Comparison of ENCODE assay signal across 10 mouse cellular contexts in the genomic region with DNA sequence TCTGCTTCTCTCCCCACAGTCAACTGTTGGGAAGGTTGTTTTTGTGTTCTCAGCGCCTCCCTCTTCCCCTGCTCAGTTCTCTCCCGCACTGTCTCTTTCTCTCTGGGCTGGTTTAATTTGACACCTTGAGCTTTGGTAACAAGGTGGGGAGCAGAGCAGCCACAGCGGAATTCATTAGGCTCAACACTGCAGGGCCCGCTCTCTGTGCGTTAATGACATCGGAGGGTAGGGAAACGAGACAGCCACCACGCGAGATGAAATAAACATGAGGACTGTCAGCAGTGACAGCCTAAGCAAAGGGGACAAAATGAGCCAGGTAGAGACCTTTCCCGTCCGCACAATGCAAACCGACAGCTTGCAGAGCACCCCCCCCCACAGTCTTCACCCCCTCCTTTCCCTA.
DNase-seq lines count a peak whose midpoint lies in the region; ATAC-seq and TF ChIP-seq lines count a peak whose summit lies in the region.
"Had no signal": no experiment of that assay in that cellular context is flagged by ENCODE, and none has a peak within 500 bp of the region (broad histone marks: within the 10 kb centered on the region; RNA-seq: fewer than 3 reads in every experiment).

No protein-coding gene starts in this region.

- H3K9me3 ChIP-seq in kidney, postnatal 0 days (replicated peaks; ENCODE audit: low read length): no peaks in the 10 kb centered on the region
- H3K9me3 ChIP-seq in forebrain, embryonic 16.5 days (ENCODE audit: control insufficient read depth, low read length): no peaks in the 10 kb centered on the region
- H3K9me3 ChIP-seq in midbrain, embryonic 11.5 days (ENCODE audit: control insufficient read depth, low read length): no peaks in the 10 kb centered on the region
- H3K9me3 ChIP-seq in stomach, embryonic 16.5 days (replicated peaks; ENCODE audit: control insufficient read depth, low read length): no peaks in the 10 kb centered on the region
- no peaks in the 10 kb centered on the region for H3K9me3 ChIP-seq in intestine, postnatal 0 days (ENCODE audit: control insufficient read depth)
- H3K9me3 ChIP-seq: heart, embryonic 10.5 days had no signal

- 0 out of 2 replicates have a peak overlapping the region, but pooled peaks have one; percentile 7 for H3K4me2 ChIP-seq in kidney, postnatal 0 days (ENCODE audit: low read length)
- H3K4me2 ChIP-seq in forebrain, embryonic 16.5 days (ENCODE audit: low read length): peak overlapping the region; percentile 35
- peak overlapping the region; percentile 19; the same call in 1 of the 2 replicates for H3K4me2 ChIP-seq in midbrain, embryonic 11.5 days
- H3K4me2 ChIP-seq in stomach, embryonic 16.5 days (ENCODE audit: low read depth, low read length): peak overlapping the region; percentile 11; the same call in 1 of the 2 replicates
- H3K4me2 ChIP-seq in intestine, postnatal 0 days (replicated peaks; ENCODE audit: low read depth): no peak overlapping the region

- no peaks in the 10 kb centered on the region for H3K36me3 ChIP-seq in kidney, postnatal 0 days (ENCODE audit: insufficient read depth, low read length)
- no peaks in the 10 kb centered on the region for H3K36me3 ChIP-seq in kidney, adult 2 months (ENCODE audit: control insufficient read depth, insufficient read depth, low read length)
- H3K36me3 ChIP-seq in forebrain, embryonic 16.5 days (ENCODE audit: control insufficient read depth, insufficient read depth): no peaks in the 10 kb centered on the region
- H3K36me3 ChIP-seq in midbrain, embryonic 11.5 days (ENCODE audit: control insufficient read depth, insufficient read depth, low read length): no peaks in the 10 kb centered on the region
- H3K36me3 ChIP-seq in stomach, embryonic 16.5 days (ENCODE audit: control insufficient read depth, insufficient read depth, low read length): no peaks in the 10 kb centered on the region
- no peaks in the 10 kb centered on the region for H3K36me3 ChIP-seq in intestine, postnatal 0 days (ENCODE audit: control insufficient read depth, insufficient read depth)
- H3K36me3 ChIP-seq: heart, embryonic 10.5 days had no signal

- no peak overlapping the region for H3K4me3 ChIP-seq in kidney, postnatal 0 days (replicated peaks; ENCODE audit: low read depth, low read length)
- H3K4me3 ChIP-seq in kidney, adult 2 months (ENCODE audit: insufficient read depth, low read depth, low read length): no peak overlapping the region
- H3K4me3 ChIP-seq in forebrain, embryonic 16.5 days (replicated peaks; ENCODE audit: low read length): no peak overlapping the region
- no peak overlapping the region for H3K4me3 ChIP-seq in midbrain, embryonic 11.5 days (ENCODE audit: low read depth, low read length)
- no peak overlapping the region for H3K4me3 ChIP-seq in stomach, embryonic 16.5 days (replicated peaks; ENCODE audit: low read length)
- no peak overlapping the region for H3K4me3 ChIP-seq in intestine, postnatal 0 days (ENCODE audit: low read depth, low read length)
- H3K4me3 ChIP-seq: heart, embryonic 10.5 days had no signal

- no peak for TF ChIP-seq POLR2A in kidney, adult 2 months (IDR thresholded peaks at IDR 0.05; ENCODE audit: low read depth, low read length)

- no peak for TF ChIP-seq CTCF in kidney, postnatal 0 days (IDR thresholded peaks at IDR 0.05; ENCODE audit: low read depth)
- TF ChIP-seq CTCF in kidney, adult 2 months (conservative IDR thresholded peaks at IDR 0.05; ENCODE audit: insufficient read depth, insufficient read length, low read depth, low read length): no peak
- no peak for TF ChIP-seq CTCF in intestine, postnatal 0 days (IDR thresholded peaks at IDR 0.05; ENCODE audit: low read depth)

- 0 out of 2 replicates have a peak overlapping the region, but pooled peaks have one; percentile 31 for H3K27ac ChIP-seq in kidney, postnatal 0 days
- H3K27ac ChIP-seq in kidney, adult 2 months (ENCODE audit: insufficient read depth, low read depth, low read length): no peak overlapping the region
- H3K27ac ChIP-seq in forebrain, embryonic 16.5 days (ENCODE audit: low read length): peak overlapping the region; percentile 89
- peak overlapping the region; percentile 59 for H3K27ac ChIP-seq in midbrain, embryonic 11.5 days (ENCODE audit: low read depth, low read length)
- peak overlapping the region; percentile 47; the same call in 1 of the 2 replicates for H3K27ac ChIP-seq in stomach, embryonic 16.5 days (ENCODE audit: low read length)
- no peak overlapping the region for H3K27ac ChIP-seq in intestine, postnatal 0 days (ENCODE audit: low read depth, low read length)
- H3K27ac ChIP-seq: heart, embryonic 10.5 days had no signal

- DNase-seq in kidney, postnatal 0 days (ENCODE audit: low spot score): no peak
- DNase-seq in kidney, adult 2 months: no peak
- no peak for DNase-seq in midbrain, embryonic 11.5 days (ENCODE audit: low spot score, missing footprints)
- no peak for DNase-seq in embryo, embryonic 9.5 days (ENCODE audit: extremely low spot score)

- no peak overlapping the region for H3K9ac ChIP-seq in kidney, postnatal 0 days (ENCODE audit: low read depth, low read length)
- peak overlapping the region; percentile 43; the same call in 1 of the 2 replicates for H3K9ac ChIP-seq in forebrain, embryonic 16.5 days (replicated peaks; ENCODE audit: low read depth, low read length)
- H3K9ac ChIP-seq in midbrain, embryonic 11.5 days (ENCODE audit: low read length): no peak overlapping the region; the same call in 1 of the 2 replicates
- peak overlapping the region; percentile 44; the same call in 1 of the 2 replicates for H3K9ac ChIP-seq in stomach, embryonic 16.5 days (ENCODE audit: low read length)
- no peak overlapping the region for H3K9ac ChIP-seq in intestine, postnatal 0 days (ENCODE audit: low read depth, low read length)

- H3K27me3 ChIP-seq in kidney, postnatal 0 days (ENCODE audit: insufficient read depth, low read length): no peaks in the 10 kb centered on the region
- no peaks in the 10 kb centered on the region for H3K27me3 ChIP-seq in kidney, adult 2 months (replicated peaks; ENCODE audit: control insufficient read depth, insufficient read depth, low read length)
- no peaks in the 10 kb centered on the region for H3K27me3 ChIP-seq in forebrain, embryonic 16.5 days (replicated peaks; ENCODE audit: control insufficient read depth, insufficient read depth, low read length)
- H3K27me3 ChIP-seq in midbrain, embryonic 11.5 days (ENCODE audit: control insufficient read depth, insufficient read depth, low read length): no peaks in the 10 kb centered on the region
- H3K27me3 ChIP-seq in stomach, embryonic 16.5 days (ENCODE audit: control insufficient read depth, insufficient read depth, low read length): no peaks in the 10 kb centered on the region
- no peaks in the 10 kb centered on the region for H3K27me3 ChIP-seq in intestine, postnatal 0 days (replicated peaks; ENCODE audit: control insufficient read depth, insufficient read depth, low read length)

- no peak for ATAC-seq in kidney, postnatal 0 days (replicated peaks; ENCODE audit: low FRiP score, low read depth)
- peak; percentile 87 for ATAC-seq in forebrain, embryonic 16.5 days
- peak; percentile 78 for ATAC-seq in midbrain, embryonic 11.5 days (ENCODE audit: low FRiP score)
- no peak for ATAC-seq in stomach, embryonic 16.5 days (ENCODE audit: insufficient read depth, low FRiP score)
- ATAC-seq in intestine, postnatal 0 days: no peak
- ATAC-seq in erythroblast, adult 5-6 weeks (replicated peaks; ENCODE audit: low FRiP score, poor library complexity, severe bottlenecking): no peak
- ATAC-seq: intestine, embryonic 16.5 days had no signal

- H3K4me1 ChIP-seq in kidney, postnatal 0 days (replicated peaks; ENCODE audit: insufficient read depth, low read length): peaks cover 26% of the 10 kb centered on the region; the same call in 1 of the 2 replicates
- peaks cover 31% of the 10 kb centered on the region for H3K4me1 ChIP-seq in kidney, adult 2 months (ENCODE audit: control insufficient read depth, insufficient read depth, low read length)
- H3K4me1 ChIP-seq in forebrain, embryonic 16.5 days (replicated peaks; ENCODE audit: control insufficient read depth, insufficient read depth, low read length): peaks cover 60% of the 10 kb centered on the region
- H3K4me1 ChIP-seq in midbrain, embryonic 11.5 days (ENCODE audit: control insufficient read depth, insufficient read depth, low read length): peaks cover 19% of the 10 kb centered on the region
- peaks cover 20% of the 10 kb centered on the region for H3K4me1 ChIP-seq in stomach, embryonic 16.5 days (ENCODE audit: control insufficient read depth, insufficient read depth, low read length)
- H3K4me1 ChIP-seq in intestine, postnatal 0 days (replicated peaks; ENCODE audit: control insufficient read depth, insufficient read depth, low read length): no peaks in the 10 kb centered on the region

- 26% methylated on average over 12 of the region's 12 CpGs for WGBS in kidney, postnatal 0 days
- 51% methylated on average over 12 of the region's 12 CpGs for WGBS in kidney, adult 2 months
- 2% methylated on average over 12 of the region's 12 CpGs for WGBS in forebrain, embryonic 16.5 days
- whole genome bisulfite sequencing in midbrain, embryonic 11.5 days: 17% methylated on average over 12 of the region's 12 CpGs
- WGBS in stomach, embryonic 16.5 days: 36% methylated on average over 12 of the region's 12 CpGs
- WGBS in intestine, postnatal 0 days: 66% methylated on average over 12 of the region's 12 CpGs

Comparison
In these comparisons a context has a peak if more than half of its experiments do, and no peak if none do; other contexts are left out.
1. H3K27ac ChIP-seq: peak in kidney, postnatal 0 days (single experiment), forebrain, embryonic 16.5 days (single experiment), midbrain, embryonic 11.5 days (single experiment) and stomach, embryonic 16.5 days (single experiment); none in kidney, adult 2 months (single experiment) and intestine, postnatal 0 days (single experiment).
2. ATAC-seq: peak in forebrain, embryonic 16.5 days (single experiment) and midbrain, embryonic 11.5 days (single experiment); none in kidney, postnatal 0 days (single experiment), stomach, embryonic 16.5 days (single experiment), intestine, postnatal 0 days (single experiment) and erythroblast, adult 5-6 weeks (single experiment).
3. H3K9ac ChIP-seq: peak in forebrain, embryonic 16.5 days (single experiment) and stomach, embryonic 16.5 days (single experiment); none in kidney, postnatal 0 days (single experiment), midbrain, embryonic 11.5 days (single experiment) and intestine, postnatal 0 days (single experiment).